Mouse (Mus musculus) testis, adult 2 months (tissue): Measurements from ENCODE around the gene Xdh.

ENCODE experiments used
- CTCF ChIP-seq: fragments of 200-500 bp; IDR thresholded peaks from 2 replicates; pipeline ENCODE4 v1.5.1; 2012; ENCODE audit warnings: low read depth, mild to moderate bottlenecking, inconsistent platforms, low read length, moderate library complexity; ENCODE audit not compliant: control insufficient read depth, insufficient read depth, insufficient replicate concordance
- POLR2A ChIP-seq: fragments of 200-500 bp; IDR thresholded peaks from 2 replicates; pipeline ENCODE4 v1.6.1; 2012; ENCODE audit warnings: low read depth, mild to moderate bottlenecking, inconsistent platforms, low read length, moderate library complexity; ENCODE audit not compliant: control insufficient read depth

- TF ChIP-seq CTCF (no peak), POLR2A (no peak)
Measured at GRCm38 (mm10) chr17:73946856-73947255, 3.1 kb downstream of the Xdh start.
